Mouse (Mus musculus) retina, postnatal 7 days (tissue): ENCODE results near the gene 1700020N01Rik.

Experiments used
- DNase-seq: peaks from one replicate; pipeline ENCODE4 v3.0.0-alpha.2; 2012; ENCODE audit warnings: low read depth, low spot score

1700020N01Rik gene

GRCm38 (mm10) chr10:21604476-21604875 lies 11.5 kb downstream of the 1700020N01Rik start:
- DNase-seq = no peak

GRCm38 (mm10) chr10:21605011-21605571 lies 12.1 kb downstream of the 1700020N01Rik start:
- DNase-seq = no peak

- DNase-seq = no peak
Measured at GRCm38 (mm10) chr10:21605601-21606000, 12.7 kb downstream of the 1700020N01Rik start.

GRCm38 (mm10) chr10:21606931-21607330 lies 14.0 kb downstream of the 1700020N01Rik start:
- DNase-seq = no peak

DNA sequence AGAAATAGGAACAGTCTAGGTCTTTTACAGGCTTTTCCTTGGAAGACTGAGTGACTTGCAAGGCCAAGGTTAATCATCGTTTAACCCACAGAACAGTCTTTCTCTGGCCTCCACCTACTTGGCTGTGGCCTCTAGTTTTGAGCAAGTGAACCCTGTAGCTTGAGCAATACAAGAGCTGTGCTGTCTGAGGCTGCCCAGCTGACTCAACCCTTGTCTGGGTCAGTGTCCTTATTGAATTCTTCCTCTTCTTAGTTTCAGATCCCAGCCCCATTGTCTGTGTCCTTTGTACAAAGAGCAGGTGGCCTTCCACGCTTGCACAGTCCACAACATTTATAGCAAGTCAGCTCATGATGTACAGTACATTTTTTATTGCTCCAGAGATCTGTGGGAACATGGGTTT lies 16.6 kb downstream of the 1700020N01Rik start:
- no peak for DNase-seq

DNA sequence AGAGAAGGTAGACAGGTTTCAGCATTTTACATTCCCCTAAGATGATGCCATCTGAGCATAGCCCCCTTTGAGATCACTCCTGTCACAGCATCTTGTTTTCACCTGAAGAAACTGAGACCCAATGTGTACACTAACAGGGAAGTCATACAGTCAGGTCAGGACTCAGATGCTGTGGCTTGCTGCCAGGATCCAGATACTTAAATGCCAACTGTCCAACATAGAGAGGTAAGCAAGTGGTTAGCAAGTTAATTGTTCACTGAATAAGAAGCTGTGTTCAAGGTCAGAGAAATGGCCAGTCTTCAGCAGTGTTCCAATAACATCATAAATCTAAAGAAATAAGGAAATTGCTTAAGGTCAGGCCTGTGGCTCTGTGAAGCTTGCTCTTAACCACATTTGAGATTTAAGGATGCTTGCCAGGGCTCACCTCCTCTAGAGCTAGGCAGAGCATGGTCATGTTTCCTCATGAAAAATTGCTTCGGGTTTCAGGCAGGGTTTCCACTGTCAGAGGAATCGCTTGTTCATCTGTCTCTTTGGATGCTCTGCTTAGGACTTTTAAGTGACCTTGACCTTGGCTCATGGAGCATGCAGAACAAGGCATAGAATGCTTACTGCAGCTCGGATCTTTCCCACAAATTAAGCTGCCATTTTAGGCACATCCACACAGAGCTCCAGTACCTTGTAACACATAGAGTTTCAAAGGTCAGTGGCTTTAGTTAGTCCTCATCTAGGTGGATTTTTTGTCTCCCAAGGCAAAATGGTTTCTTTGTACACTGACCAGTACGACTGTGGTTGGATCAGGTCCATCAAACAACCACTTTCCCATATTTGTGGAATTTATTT lies 20.3 kb downstream of the 1700020N01Rik start:
- no peak for DNase-seq

DNA sequence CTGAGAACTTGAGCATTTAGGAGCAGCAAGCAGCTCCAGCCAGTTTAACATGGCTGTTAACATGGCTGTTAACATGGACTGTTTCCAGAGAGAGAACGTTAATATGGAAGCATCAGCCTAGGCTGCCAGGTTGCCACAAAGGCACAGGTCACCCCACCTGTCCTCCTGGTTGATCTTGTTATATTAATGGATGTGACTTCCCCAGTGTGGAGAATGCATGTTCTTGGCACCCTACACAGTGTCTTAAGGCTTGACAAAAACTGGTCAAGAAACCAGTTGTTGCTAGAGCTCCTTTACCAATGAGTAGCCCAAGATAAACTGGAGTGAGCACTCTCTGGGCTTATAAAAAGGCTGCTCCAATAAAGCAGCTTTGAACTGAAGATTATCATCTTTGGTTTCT lies 21.6 kb downstream of the 1700020N01Rik start:
- DNase-seq = no peak

DNA sequence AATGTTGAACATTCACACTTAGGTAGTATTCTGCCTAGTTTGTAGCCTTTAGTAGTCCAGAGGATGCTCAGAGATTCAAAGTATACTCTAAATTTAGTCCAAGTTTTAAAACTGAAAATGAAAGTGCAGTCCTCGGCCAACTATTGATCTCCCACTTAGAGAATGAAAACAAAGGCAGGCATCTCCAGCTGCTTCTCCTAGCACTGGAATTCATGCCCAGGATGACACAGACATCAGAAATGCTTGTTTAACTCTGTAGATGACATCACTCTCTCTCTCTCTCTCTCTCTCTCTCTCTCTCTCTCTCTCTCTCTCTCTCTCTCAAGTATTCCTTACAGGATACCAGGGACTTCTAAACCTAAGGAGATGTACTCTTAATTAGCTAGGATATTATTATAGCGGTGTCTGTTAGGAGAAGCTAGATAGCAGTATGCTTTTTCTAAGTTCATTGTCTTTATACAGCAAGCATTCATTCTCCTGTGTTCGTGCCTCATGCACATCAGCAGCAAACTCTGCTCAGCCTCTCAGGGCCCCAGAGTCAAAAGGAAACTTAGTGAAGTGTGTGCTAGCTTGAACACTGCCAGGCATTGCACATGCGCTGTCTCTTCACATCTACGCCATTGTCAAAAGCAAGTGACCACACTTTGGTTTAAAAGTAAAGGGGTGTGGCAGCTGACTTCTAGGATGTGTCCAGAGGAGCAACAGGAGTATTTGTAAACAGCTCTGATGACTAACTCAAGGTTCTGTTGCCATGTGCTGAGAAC lies 26.0 kb downstream of the 1700020N01Rik start:
- DNase-seq = no peak

DNA sequence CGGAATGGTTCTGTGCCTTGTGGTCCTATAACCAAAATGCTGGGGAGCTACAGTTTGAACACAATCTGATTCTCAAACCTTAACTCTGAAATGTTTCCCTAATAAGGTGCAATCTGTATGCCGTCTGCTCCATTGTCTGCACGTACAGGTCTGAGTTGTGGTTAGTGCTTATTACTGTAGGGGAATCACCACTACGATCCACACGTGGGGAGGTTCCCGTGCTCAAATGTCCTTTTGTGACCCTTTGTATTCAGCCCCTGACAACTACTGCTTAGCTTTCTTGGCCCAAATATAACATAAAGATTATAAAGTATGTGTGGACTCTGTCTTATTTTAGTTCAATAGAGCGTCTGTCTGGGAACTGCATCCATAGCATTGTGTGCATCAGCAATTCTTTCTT lies 29.1 kb downstream of the 1700020N01Rik start:
- no peak for DNase-seq

- DNase-seq = no peak
Measured at GRCm38 (mm10) chr10:21628555-21628954, 35.6 kb downstream of the 1700020N01Rik start.

DNA sequence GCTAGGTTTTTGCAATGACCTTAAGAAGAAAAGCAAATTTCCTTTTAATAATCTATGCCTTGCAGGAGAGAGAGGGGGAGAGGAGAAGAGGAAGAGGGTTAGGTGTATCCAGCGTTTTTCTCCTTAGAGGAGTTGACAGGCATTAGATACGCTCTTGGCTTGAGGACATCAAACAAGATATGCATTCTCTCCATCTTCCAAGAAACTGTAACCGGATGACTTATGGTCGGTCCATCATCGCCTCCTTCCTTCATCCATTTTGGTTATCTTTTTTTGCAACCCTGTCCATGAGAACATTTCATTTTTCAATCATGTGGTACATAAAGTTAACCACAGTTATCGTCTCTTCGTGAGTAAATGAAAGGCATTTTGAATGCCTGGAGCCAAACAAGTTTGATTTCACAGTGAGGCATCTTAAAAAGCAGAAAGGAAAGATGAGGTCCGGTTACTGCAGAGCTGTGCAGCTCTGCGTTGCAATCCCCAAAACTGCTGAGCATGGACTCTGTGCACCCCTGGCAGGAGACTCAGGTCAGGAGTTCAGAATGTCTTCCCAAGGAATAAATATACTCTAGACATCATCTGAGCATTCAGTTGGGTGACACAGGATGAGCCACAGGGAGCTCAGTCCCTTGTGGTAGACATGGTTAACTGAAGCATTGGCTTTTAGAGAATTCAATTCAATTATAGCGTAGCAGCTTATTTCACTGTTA lies 36.2 kb downstream of the 1700020N01Rik start:
- DNase-seq = no peak

- DNase-seq = no peak
Measured at GRCm38 (mm10) chr10:21631481-21631880, 38.5 kb downstream of the 1700020N01Rik start.

DNA sequence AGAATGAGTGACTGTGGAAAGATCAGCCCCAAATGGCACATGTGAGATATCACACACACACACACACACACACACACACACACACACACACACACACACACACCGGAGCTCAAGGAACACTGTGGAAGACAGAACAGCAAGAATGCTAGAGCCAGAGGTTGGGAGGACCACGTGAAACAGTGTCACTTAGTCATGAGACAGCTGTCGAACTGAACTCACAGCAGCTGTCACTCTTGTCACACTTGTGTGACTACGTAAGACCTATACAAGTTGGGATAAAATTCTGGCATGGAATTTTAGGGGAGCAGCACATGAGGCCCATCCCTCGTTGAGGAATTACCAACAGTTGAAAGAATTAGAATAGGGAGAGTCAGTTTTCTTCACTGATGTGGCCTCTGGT lies 39.7 kb downstream of the 1700020N01Rik start:
- DNase-seq = no peak

DNA sequence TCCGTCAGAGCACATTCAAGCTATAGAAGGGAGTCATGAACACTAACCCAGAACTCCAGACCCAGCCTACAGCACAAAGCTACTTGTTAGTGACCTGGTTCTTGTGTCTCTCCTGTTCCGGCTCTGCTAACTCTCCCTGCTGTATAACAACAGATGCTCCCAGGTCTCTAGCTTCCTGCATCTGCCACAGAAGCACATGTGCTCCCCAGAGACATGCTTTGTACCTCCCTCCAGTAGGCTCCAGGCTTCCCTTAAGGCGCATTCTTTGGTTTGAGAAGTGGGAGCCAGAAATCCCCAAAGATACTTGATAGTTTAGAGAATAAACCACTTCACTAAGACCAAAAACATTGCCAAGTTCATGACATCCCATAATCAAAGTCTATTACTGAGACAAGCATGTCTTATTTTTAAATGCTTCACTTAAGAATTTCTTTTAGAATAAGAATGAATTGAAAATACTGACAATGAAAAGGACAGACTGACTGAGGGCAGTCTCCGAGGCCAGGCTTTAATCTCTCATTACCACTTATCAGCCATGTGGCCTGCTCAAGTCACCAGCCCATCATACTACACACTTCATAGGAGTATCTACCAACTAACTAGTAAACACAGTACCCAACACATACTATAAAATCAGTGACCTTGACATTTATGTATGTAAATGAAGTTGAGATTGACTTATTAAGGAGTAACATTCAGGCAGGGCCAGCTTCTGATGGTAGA lies 43.2 kb downstream of the 1700020N01Rik start:
- no peak for DNase-seq

DNA sequence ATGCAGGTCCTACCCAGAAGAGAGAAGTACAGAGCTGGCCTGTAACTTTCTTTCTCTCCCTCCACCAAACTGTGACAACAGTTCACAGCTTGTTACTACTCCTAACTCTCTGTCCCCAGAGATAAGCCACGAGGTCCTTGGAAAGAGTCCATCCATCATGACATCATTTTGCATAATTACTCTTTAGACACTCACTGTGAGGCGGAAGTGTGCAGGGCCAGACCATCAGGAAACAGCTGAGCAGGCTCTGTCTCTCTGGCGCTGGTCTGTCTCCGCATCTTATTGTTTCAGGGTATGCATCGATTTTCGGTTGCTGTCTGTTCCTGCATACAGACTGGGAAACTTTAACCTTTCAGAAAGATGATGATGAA lies 43.8 kb downstream of the 1700020N01Rik start:
- no peak for DNase-seq

GRCm38 (mm10) chr10:21651388-21651787 lies 58.4 kb downstream of the 1700020N01Rik start:
- no peak for DNase-seq

GRCm38 (mm10) chr10:21652426-21653345 lies 59.7 kb downstream of the 1700020N01Rik start:
- DNase-seq = no peak

GRCm38 (mm10) chr10:21653469-21653868 lies 60.5 kb downstream of the 1700020N01Rik start:
- no peak for DNase-seq

DNA sequence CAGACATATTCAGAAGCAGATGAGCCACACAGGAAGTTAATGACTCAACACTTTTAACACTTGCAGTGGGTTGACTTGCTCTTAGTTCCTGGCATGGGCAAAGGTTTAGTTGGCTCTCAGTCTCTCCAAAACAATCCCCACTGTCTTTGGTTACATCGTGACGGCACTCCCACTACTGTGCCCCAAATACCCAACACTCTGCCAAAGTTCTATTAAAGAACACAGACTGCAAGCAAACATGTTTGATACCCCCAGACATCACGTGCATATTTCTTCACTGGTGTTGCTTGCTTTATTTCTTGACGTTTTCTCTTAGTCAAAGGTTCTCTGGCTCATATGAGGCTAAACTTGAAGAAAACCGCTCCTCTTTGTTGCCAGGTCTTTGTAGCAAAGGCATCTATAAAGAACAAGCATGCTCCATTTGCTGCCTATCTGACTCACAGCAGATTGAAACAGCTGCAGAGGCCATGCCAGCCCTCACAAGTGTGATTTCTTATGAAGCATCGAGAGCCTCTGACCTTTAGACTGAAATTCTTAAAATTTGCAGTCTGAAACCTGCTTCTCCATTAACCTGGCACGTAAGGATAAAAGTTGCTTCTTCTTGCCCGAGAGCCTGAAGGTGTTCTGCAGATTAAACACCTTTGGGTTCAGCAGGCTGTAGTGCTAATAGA lies 66.8 kb downstream of the 1700020N01Rik start:
- no peak for DNase-seq

- no peak for DNase-seq
Measured at GRCm38 (mm10) chr10:21668976-21669375, 76.0 kb downstream of the 1700020N01Rik start.
